Mouse (Mus musculus): ENCODE data around the gene Fgfr2.

GRCm38 (mm10) chr7:132262696-132263095 is 860.5 kb downstream of the Fgfr2 start:
- TF ChIP-seq CTCF (IDR thresholded peaks at IDR 0.05; ENCODE audit: control insufficient read depth, insufficient read depth, insufficient replicate concordance, low read depth, low read length) (no peak), POLR2A (IDR thresholded peaks at IDR 0.05; ENCODE audit: control insufficient read depth, low read depth, low read length) (no peak)
